Mouse (Mus musculus) brain, embryonic 14.5 days (tissue): Measurements from ENCODE around the gene Esrrg.

Source experiments
- CTCF ChIP-seq: fragments of 200-500 bp; IDR thresholded peaks from 2 replicates; pipeline ENCODE4 v1.5.1; 2012; ENCODE audit warnings: inconsistent platforms, mild to moderate bottlenecking, moderate library complexity, borderline replicate concordance; ENCODE audit not compliant: insufficient read depth, insufficient read length; ENCODE audit errors: extremely low read depth
- POLR2A ChIP-seq: fragments of 200-500 bp; IDR thresholded peaks from 2 replicates; pipeline ENCODE4 v1.6.1; 2012; ENCODE audit warnings: mild to moderate bottlenecking, inconsistent platforms, borderline replicate concordance; ENCODE audit not compliant: poor library complexity, insufficient read depth, insufficient read length, severe bottlenecking; ENCODE audit errors: extremely low read depth

DNA sequence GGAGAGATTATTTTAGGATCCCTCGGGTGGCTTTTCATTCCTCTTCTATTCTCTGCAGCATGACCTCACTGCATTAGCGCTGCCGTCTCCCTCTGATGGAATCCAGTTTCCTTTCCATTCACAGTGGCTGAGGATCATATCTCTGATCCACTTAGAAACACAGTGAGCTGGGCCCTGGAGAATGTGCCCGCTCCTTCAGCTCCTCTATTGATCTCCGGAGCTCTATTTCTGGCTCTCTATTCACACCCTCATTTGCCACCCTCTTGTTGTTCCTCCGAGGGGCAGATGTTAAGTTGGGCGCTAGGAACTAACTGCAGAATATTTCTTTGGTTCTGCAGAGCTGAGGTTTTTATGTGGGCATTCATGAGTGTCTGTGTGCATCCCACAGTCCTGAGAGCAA is 228.3 kb downstream of the Esrrg start:
- TF ChIP-seq POLR2A (no peak), CTCF (no peak)
